Mouse (Mus musculus): ENCODE measurements around the gene Lcn2. TPM values are rescaled to one million over a fixed set of nuclear protein-coding genes. Genes with fewer than 3 reads are reported as not detected.
A peak's percentile ranks its signal among the peaks of the same experiment; 100 is the strongest.

Lcn2 gene
- polyA plus RNA-seq, 2 experiments: 1.3 to 2.8 TPM

GRCm38 (mm10) chr2:32413936-32414335, 25.9 kb upstream of the Lcn2 start:
- ATAC-seq (ENCODE audit: low FRiP score, low read depth): no peak
- no peak for DNase-seq (ENCODE audit: low spot score)

GRCm38 (mm10) chr2:32412742-32413531, 24.9 kb upstream of the Lcn2 start:
- peaks cover 13% of the 10 kb centered on the region for H3K4me1 ChIP-seq (ENCODE audit: control insufficient read depth, insufficient read depth, low read length)
- ATAC-seq (ENCODE audit: low FRiP score, low read depth) (no peak), DNase-seq (ENCODE audit: low spot score) (no peak)
- no peaks in the 10 kb centered on the region for H3K27me3 ChIP-seq (ENCODE audit: control insufficient read depth, insufficient read depth, low read length)
- WGBS: 85% methylated on average over 6 of the region's 6 CpGs
- H3K9ac ChIP-seq (ENCODE audit: low read depth, low read length, severe bottlenecking): no peak overlapping the region
- no peak for TF ChIP-seq POLR2A (IDR thresholded peaks at IDR 0.05; ENCODE audit: borderline replicate concordance, extremely low read depth, insufficient read depth, insufficient read length)
- no peak overlapping the region for H3K4me2 ChIP-seq (replicated peaks; ENCODE audit: low read depth, low read length, severe bottlenecking)
- no peaks in the 10 kb centered on the region for H3K9me3 ChIP-seq (ENCODE audit: control insufficient read depth, low read length)
- no peak overlapping the region for H3K4me3 ChIP-seq (replicated peaks; ENCODE audit: low read length)
- no peak overlapping the region for H3K27ac ChIP-seq (replicated peaks; ENCODE audit: low read depth, low read length)
- H3K36me3 ChIP-seq (ENCODE audit: control insufficient read depth, insufficient read depth, low read length): peaks cover 37% of the 10 kb centered on the region

More at GRCm38 (mm10) chr2:32413936-32414335, 25.9 kb upstream of the Lcn2 start:
- Histone ChIP-seq H3K4me3 (replicated peaks; ENCODE audit: low read length) (no peak overlapping the region), H3K27me3 (ENCODE audit: control insufficient read depth, insufficient read depth, low read length) (no peaks in the 10 kb centered on the region), H3K27ac (replicated peaks; ENCODE audit: low read depth, low read length) (no peak overlapping the region), H3K9ac (ENCODE audit: low read depth, low read length, severe bottlenecking) (no peak overlapping the region), H3K4me2 (replicated peaks; ENCODE audit: low read depth, low read length, severe bottlenecking) (no peak overlapping the region), H3K4me1 (ENCODE audit: control insufficient read depth, insufficient read depth, low read length) (peaks cover 6% of the 10 kb centered on the region), H3K9me3 (ENCODE audit: control insufficient read depth, low read length) (no peaks in the 10 kb centered on the region), H3K36me3 (ENCODE audit: control insufficient read depth, insufficient read depth, low read length) (peaks cover 47% of the 10 kb centered on the region)
- WGBS: 48% methylated on average over 5 of the region's 5 CpGs
- TF ChIP-seq POLR2A (IDR thresholded peaks at IDR 0.05; ENCODE audit: borderline replicate concordance, extremely low read depth, insufficient read depth, insufficient read length): no peak

GRCm38 (mm10) chr2:32411407-32411806, 23.4 kb upstream of the Lcn2 start:
- Histone ChIP-seq H3K4me2 (replicated peaks; ENCODE audit: low read depth, low read length, severe bottlenecking) (no peak overlapping the region), H3K4me3 (replicated peaks; ENCODE audit: low read length) (no peak overlapping the region), H3K27me3 (ENCODE audit: control insufficient read depth, insufficient read depth, low read length) (no peaks in the 10 kb centered on the region), H3K9me3 (ENCODE audit: control insufficient read depth, low read length) (no peaks in the 10 kb centered on the region), H3K9ac (ENCODE audit: low read depth, low read length, severe bottlenecking) (no peak overlapping the region), H3K27ac (replicated peaks; ENCODE audit: low read depth, low read length) (no peak overlapping the region), H3K36me3 (ENCODE audit: control insufficient read depth, insufficient read depth, low read length) (peaks cover 22% of the 10 kb centered on the region), H3K4me1 (ENCODE audit: control insufficient read depth, insufficient read depth, low read length) (peaks cover 13% of the 10 kb centered on the region)
- TF ChIP-seq POLR2A (IDR thresholded peaks at IDR 0.05; ENCODE audit: borderline replicate concordance, extremely low read depth, insufficient read depth, insufficient read length): no peak
- DNase-seq (ENCODE audit: low spot score): no peak
- ATAC-seq (ENCODE audit: low FRiP score, low read depth): no peak
- 89% methylated on average over 7 of the region's 7 CpGs for WGBS

DNA sequence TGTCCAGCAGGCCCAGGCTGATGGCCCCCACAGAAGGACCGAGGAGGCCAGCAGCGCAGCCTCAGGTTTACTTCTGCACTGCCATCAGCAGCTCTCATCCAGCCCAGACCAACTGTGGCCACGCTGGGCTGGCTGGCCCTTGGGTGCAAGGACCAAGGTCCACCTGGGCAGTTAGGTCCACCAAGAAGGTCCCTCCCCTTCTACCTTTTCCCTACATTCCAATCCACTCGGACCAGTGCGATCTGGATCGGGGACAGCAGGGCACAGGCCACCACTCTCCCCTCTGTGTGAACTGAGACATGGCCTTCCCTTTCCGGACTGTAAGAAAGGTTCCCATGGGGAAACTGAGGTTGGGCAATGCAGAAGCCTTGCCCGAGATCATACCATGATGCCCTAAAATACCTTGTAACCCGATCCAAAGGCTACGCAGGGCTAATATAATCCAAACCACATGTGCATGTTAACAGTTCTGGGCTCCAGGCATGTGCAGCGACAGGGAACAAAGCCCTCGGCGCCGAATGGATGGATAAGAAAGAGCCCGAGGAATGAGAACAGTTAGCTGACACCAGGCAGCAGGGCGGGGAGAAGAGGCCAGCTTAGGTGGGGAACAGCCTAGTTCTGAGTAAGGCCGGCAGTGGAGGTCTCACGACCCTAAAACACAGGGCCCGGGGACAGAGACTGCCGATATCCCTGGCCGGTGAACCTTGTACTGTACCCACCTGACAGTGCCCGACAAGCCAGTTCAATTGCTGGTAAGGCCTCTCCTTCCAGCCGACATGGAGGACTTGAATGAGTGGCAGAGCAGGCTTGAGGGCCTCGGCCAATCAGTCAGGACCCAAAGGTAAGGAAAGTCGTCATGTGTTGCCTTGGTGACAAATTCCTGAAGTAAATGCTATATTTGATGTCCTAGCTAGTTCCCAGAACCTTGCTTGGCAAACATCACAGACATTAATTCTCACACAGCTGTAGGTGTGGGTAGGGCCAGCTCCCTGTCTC, 20.7 kb upstream of the Lcn2 start:
- ATAC-seq (ENCODE audit: low FRiP score, low read depth) (peak; percentile 66), DNase-seq (ENCODE audit: low spot score) (peak; percentile 56)
- Histone ChIP-seq H3K9me3 (ENCODE audit: control insufficient read depth, low read length) (no peaks in the 10 kb centered on the region), H3K4me3 (replicated peaks; ENCODE audit: low read length) (no peak overlapping the region), H3K27ac (replicated peaks; ENCODE audit: low read depth, low read length) (peak overlapping the region; percentile 90), H3K9ac (ENCODE audit: low read depth, low read length, severe bottlenecking) (peak overlapping the region; percentile 38; the same call in 1 of the 2 replicates), H3K4me2 (replicated peaks; ENCODE audit: low read depth, low read length, severe bottlenecking) (peak overlapping the region; percentile 26), H3K27me3 (ENCODE audit: control insufficient read depth, insufficient read depth, low read length) (no peaks in the 10 kb centered on the region), H3K36me3 (ENCODE audit: control insufficient read depth, insufficient read depth, low read length) (no peaks in the 10 kb centered on the region), H3K4me1 (ENCODE audit: control insufficient read depth, insufficient read depth, low read length) (peaks cover 13% of the 10 kb centered on the region)
- 28% methylated on average over 25 of the region's 25 CpGs for WGBS
- TF ChIP-seq POLR2A (IDR thresholded peaks at IDR 0.05; ENCODE audit: borderline replicate concordance, extremely low read depth, insufficient read depth, insufficient read length): no peak

GRCm38 (mm10) chr2:32407144-32407824, 19.2 kb upstream of the Lcn2 start:
- no peak for DNase-seq (ENCODE audit: low spot score)
- H3K36me3 ChIP-seq (ENCODE audit: control insufficient read depth, insufficient read depth, low read length): peaks cover 11% of the 10 kb centered on the region
- peaks cover 13% of the 10 kb centered on the region for H3K4me1 ChIP-seq (ENCODE audit: control insufficient read depth, insufficient read depth, low read length)
- no peak overlapping the region for H3K4me2 ChIP-seq (replicated peaks; ENCODE audit: low read depth, low read length, severe bottlenecking)
- ATAC-seq (ENCODE audit: low FRiP score, low read depth): no peak
- H3K27ac ChIP-seq (replicated peaks; ENCODE audit: low read depth, low read length): no peak overlapping the region
- no peak for TF ChIP-seq POLR2A (IDR thresholded peaks at IDR 0.05; ENCODE audit: borderline replicate concordance, extremely low read depth, insufficient read depth, insufficient read length)
- no peak overlapping the region for H3K9ac ChIP-seq (ENCODE audit: low read depth, low read length, severe bottlenecking)
- 85% methylated on average over 7 of the region's 7 CpGs for WGBS
- no peak overlapping the region for H3K4me3 ChIP-seq (replicated peaks; ENCODE audit: low read length)
- no peaks in the 10 kb centered on the region for H3K9me3 ChIP-seq (ENCODE audit: control insufficient read depth, low read length)
- H3K27me3 ChIP-seq (ENCODE audit: control insufficient read depth, insufficient read depth, low read length): no peaks in the 10 kb centered on the region

Measured in limb, embryonic 14.5 days (tissue).